Mouse (Mus musculus): Measurements from ENCODE around the gene Traf7. TPM values are rescaled to one million over a fixed set of nuclear protein-coding genes. Genes with fewer than 3 reads are reported as not detected.

Traf7 gene
- polyA plus RNA-seq, 1 experiment from 2014 or later = 65.8 TPM

- Histone ChIP-seq H3K9me3 (ENCODE audit: control insufficient read depth, low read length) (no peaks in the 10 kb centered on the region), H3K9ac (ENCODE audit: low read depth, low read length) (peak within 1 kb of the TSS; percentile 69), H3K4me1 (replicated peaks; ENCODE audit: control insufficient read depth, insufficient read depth, low read length) (peaks cover 8% of the 10 kb centered on the region), H3K4me3 (ENCODE audit: low read depth, low read length) (peak within 1 kb of the TSS; percentile 70), H3K4me2 (replicated peaks; ENCODE audit: low read depth, low read length) (peak within 1 kb of the TSS; percentile 88), H3K36me3 (ENCODE audit: control insufficient read depth, insufficient read depth, low read length) (no peaks in the 10 kb centered on the region), H3K27ac (ENCODE audit: low read depth, low read length) (peak within 1 kb of the TSS; percentile 96), H3K27me3 (ENCODE audit: control insufficient read depth, insufficient read depth, low read length) (peaks cover 8% of the 10 kb centered on the region; the same call in 1 of the 2 replicates)
- peak; percentile 100 for DNase-seq (ENCODE audit: low spot score)
- ATAC-seq (ENCODE audit: low FRiP score) = peak; percentile 96
- under 1% methylated on average over 69 of the region's 72 CpGs for WGBS
Observed at GRCm38 (mm10) chr17:24549618-24550415, 22.1 kb upstream of the Traf7 start, which contains the start of gene Pkd1. TSS of gene Pkd1 (plus strand) at chr17:24549834.

GRCm38 (mm10) chr17:24548921-24549617 is 21.3 kb upstream of the Traf7 start:
- 7% methylated on average over 23 of the region's 23 CpGs for WGBS
- Histone ChIP-seq H3K9me3 (ENCODE audit: control insufficient read depth, low read length) (no peaks in the 10 kb centered on the region), H3K36me3 (ENCODE audit: control insufficient read depth, insufficient read depth, low read length) (no peaks in the 10 kb centered on the region), H3K27ac (ENCODE audit: low read depth, low read length) (no peak overlapping the region), H3K27me3 (ENCODE audit: control insufficient read depth, insufficient read depth, low read length) (peaks cover 8% of the 10 kb centered on the region; the same call in 1 of the 2 replicates), H3K4me2 (replicated peaks; ENCODE audit: low read depth, low read length) (peak overlapping the region; percentile 48), H3K9ac (ENCODE audit: low read depth, low read length) (no peak overlapping the region), H3K4me3 (ENCODE audit: low read depth, low read length) (peak overlapping the region; percentile 70), H3K4me1 (replicated peaks; ENCODE audit: control insufficient read depth, insufficient read depth, low read length) (peaks cover 8% of the 10 kb centered on the region)
- DNase-seq (ENCODE audit: low spot score) (peak; percentile 31), ATAC-seq (ENCODE audit: low FRiP score) (no peak; the same call in 1 of the 2 replicates)

- H3K9me3 ChIP-seq (ENCODE audit: control insufficient read depth, low read length) = no peaks in the 10 kb centered on the region
- no peak overlapping the region for H3K4me3 ChIP-seq (ENCODE audit: low read depth, low read length)
- DNase-seq (ENCODE audit: low spot score) (no peak), ATAC-seq (ENCODE audit: low FRiP score) (no peak)
- 52% methylated on average over 9 of the region's 9 CpGs for WGBS
- H3K36me3 ChIP-seq (ENCODE audit: control insufficient read depth, insufficient read depth, low read length) = no peaks in the 10 kb centered on the region
- H3K27ac ChIP-seq (ENCODE audit: low read depth, low read length) = no peak overlapping the region
- peaks cover 8% of the 10 kb centered on the region for H3K4me1 ChIP-seq (replicated peaks; ENCODE audit: control insufficient read depth, insufficient read depth, low read length)
- peaks cover 8% of the 10 kb centered on the region; the same call in 1 of the 2 replicates for H3K27me3 ChIP-seq (ENCODE audit: control insufficient read depth, insufficient read depth, low read length)
- no peak overlapping the region; the same call in 1 of the 2 replicates for H3K4me2 ChIP-seq (replicated peaks; ENCODE audit: low read depth, low read length)
- no peak overlapping the region for H3K9ac ChIP-seq (ENCODE audit: low read depth, low read length)
Observed at GRCm38 (mm10) chr17:24548435-24548834, 20.7 kb upstream of the Traf7 start.

- no peak overlapping the region for H3K9ac ChIP-seq (ENCODE audit: low read depth, low read length)
- no peak for DNase-seq (ENCODE audit: low spot score)
- peaks cover 8% of the 10 kb centered on the region; the same call in 1 of the 2 replicates for H3K27me3 ChIP-seq (ENCODE audit: control insufficient read depth, insufficient read depth, low read length)
- no peak overlapping the region for H3K27ac ChIP-seq (ENCODE audit: low read depth, low read length)
- no peak for ATAC-seq (ENCODE audit: low FRiP score)
- H3K4me1 ChIP-seq (replicated peaks; ENCODE audit: control insufficient read depth, insufficient read depth, low read length) = peaks cover 3% of the 10 kb centered on the region; the same call in 1 of the 2 replicates
- H3K36me3 ChIP-seq (ENCODE audit: control insufficient read depth, insufficient read depth, low read length) = no peaks in the 10 kb centered on the region
- H3K4me2 ChIP-seq (replicated peaks; ENCODE audit: low read depth, low read length) = no peak overlapping the region
- H3K9me3 ChIP-seq (ENCODE audit: control insufficient read depth, low read length) = no peaks in the 10 kb centered on the region
- no peak overlapping the region for H3K4me3 ChIP-seq (ENCODE audit: low read depth, low read length)
- WGBS = 82% methylated on average over 3 of the region's 3 CpGs
Observed at GRCm38 (mm10) chr17:24546234-24546633, 18.5 kb upstream of the Traf7 start.

DNA sequence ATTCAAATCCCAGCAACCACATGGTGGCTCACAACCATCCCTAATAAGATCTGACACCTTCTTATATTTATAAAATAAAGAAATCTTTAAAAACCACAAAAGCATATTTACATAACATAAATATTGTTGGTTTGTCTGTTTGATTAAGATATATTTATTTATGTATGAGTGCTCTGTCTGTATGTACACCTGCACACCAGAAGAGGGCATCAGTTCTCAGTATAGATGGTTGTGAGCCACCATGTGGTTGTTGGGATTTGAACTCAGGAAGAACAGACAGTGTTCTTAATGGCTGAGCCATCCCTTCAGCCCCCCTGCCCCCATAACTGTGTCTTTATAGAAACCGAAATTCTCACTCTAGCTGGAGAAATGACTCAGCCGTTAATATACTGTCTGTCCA is 17.5 kb upstream of the Traf7 start:
- H3K4me3 ChIP-seq (ENCODE audit: low read depth, low read length) = no peak overlapping the region
- DNase-seq (ENCODE audit: low spot score) (no peak), ATAC-seq (ENCODE audit: low FRiP score) (no peak)
- H3K27ac ChIP-seq (ENCODE audit: low read depth, low read length) = no peak overlapping the region
- WGBS = 89% methylated on average over 2 of the region's 2 CpGs
- H3K27me3 ChIP-seq (ENCODE audit: control insufficient read depth, insufficient read depth, low read length) = peaks cover 8% of the 10 kb centered on the region; the same call in 1 of the 2 replicates
- no peaks in the 10 kb centered on the region for H3K36me3 ChIP-seq (ENCODE audit: control insufficient read depth, insufficient read depth, low read length)
- no peak overlapping the region for H3K4me2 ChIP-seq (replicated peaks; ENCODE audit: low read depth, low read length)
- H3K9ac ChIP-seq (ENCODE audit: low read depth, low read length) = no peak overlapping the region
- H3K4me1 ChIP-seq (replicated peaks; ENCODE audit: control insufficient read depth, insufficient read depth, low read length) = 0 out of 2 replicates have a peak, but pooled peaks cover 3% of the 10 kb centered on the region
- H3K9me3 ChIP-seq (ENCODE audit: control insufficient read depth, low read length) = no peaks in the 10 kb centered on the region

- ATAC-seq (ENCODE audit: low FRiP score) (no peak), DNase-seq (ENCODE audit: low spot score) (no peak)
- Histone ChIP-seq H3K4me2 (replicated peaks; ENCODE audit: low read depth, low read length) (no peak overlapping the region), H3K36me3 (ENCODE audit: control insufficient read depth, insufficient read depth, low read length) (no peaks in the 10 kb centered on the region), H3K27me3 (ENCODE audit: control insufficient read depth, insufficient read depth, low read length) (peaks cover 8% of the 10 kb centered on the region; the same call in 1 of the 2 replicates), H3K4me1 (replicated peaks; ENCODE audit: control insufficient read depth, insufficient read depth, low read length) (0 out of 2 replicates have a peak, but pooled peaks cover 3% of the 10 kb centered on the region), H3K9me3 (ENCODE audit: control insufficient read depth, low read length) (no peaks in the 10 kb centered on the region), H3K9ac (ENCODE audit: low read depth, low read length) (peak overlapping the region; percentile 16; the same call in 1 of the 2 replicates), H3K27ac (ENCODE audit: low read depth, low read length) (no peak overlapping the region), H3K4me3 (ENCODE audit: low read depth, low read length) (no peak overlapping the region)
- WGBS = 25% methylated on average over 12 of the region's 12 CpGs
Observed at GRCm38 (mm10) chr17:24544613-24545012, 16.9 kb upstream of the Traf7 start.

- H3K4me2 ChIP-seq (replicated peaks; ENCODE audit: low read depth, low read length) = no peak overlapping the region
- H3K4me3 ChIP-seq (ENCODE audit: low read depth, low read length) = no peak overlapping the region
- no peaks in the 10 kb centered on the region for H3K27me3 ChIP-seq (ENCODE audit: control insufficient read depth, insufficient read depth, low read length)
- H3K27ac ChIP-seq (ENCODE audit: low read depth, low read length) = no peak overlapping the region
- H3K9ac ChIP-seq (ENCODE audit: low read depth, low read length) = no peak overlapping the region
- no peaks in the 10 kb centered on the region for H3K9me3 ChIP-seq (ENCODE audit: control insufficient read depth, low read length)
- ATAC-seq (ENCODE audit: low FRiP score) (no peak), DNase-seq (ENCODE audit: low spot score) (peak; percentile 76)
- 9% methylated on average over 3 of the region's 3 CpGs for WGBS
- H3K4me1 ChIP-seq (replicated peaks; ENCODE audit: control insufficient read depth, insufficient read depth, low read length) = no peaks in the 10 kb centered on the region
- no peaks in the 10 kb centered on the region for H3K36me3 ChIP-seq (ENCODE audit: control insufficient read depth, insufficient read depth, low read length)
Observed at GRCm38 (mm10) chr17:24540375-24540774, 12.6 kb upstream of the Traf7 start.

DNA sequence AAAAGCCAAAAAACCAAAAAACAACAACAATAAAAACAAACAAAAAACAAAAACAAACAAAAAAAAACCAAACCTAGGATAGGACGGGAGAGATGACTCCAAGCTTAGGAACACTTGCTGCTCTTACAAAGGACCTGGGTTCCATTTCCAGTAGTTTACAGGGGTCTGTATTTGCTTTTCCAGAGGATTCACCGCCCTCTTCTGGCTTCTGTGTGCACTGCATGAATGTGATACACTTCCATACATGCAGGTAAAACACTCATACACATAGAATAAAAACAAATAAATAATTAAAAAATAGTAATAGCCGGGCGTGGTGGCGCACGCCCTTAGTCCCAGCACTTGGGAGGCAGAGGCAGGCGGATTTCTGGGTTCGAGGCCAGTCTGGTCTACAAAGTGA is 11.2 kb upstream of the Traf7 start:
- H3K9ac ChIP-seq (ENCODE audit: low read depth, low read length) = no peak overlapping the region
- H3K4me3 ChIP-seq (ENCODE audit: low read depth, low read length) = no peak overlapping the region
- H3K36me3 ChIP-seq (ENCODE audit: control insufficient read depth, insufficient read depth, low read length) = no peaks in the 10 kb centered on the region
- no peaks in the 10 kb centered on the region for H3K27me3 ChIP-seq (ENCODE audit: control insufficient read depth, insufficient read depth, low read length)
- H3K4me2 ChIP-seq (replicated peaks; ENCODE audit: low read depth, low read length) = no peak overlapping the region
- H3K4me1 ChIP-seq (replicated peaks; ENCODE audit: control insufficient read depth, insufficient read depth, low read length) = no peaks in the 10 kb centered on the region
- ATAC-seq (ENCODE audit: low FRiP score) = no peak
- no peaks in the 10 kb centered on the region for H3K9me3 ChIP-seq (ENCODE audit: control insufficient read depth, low read length)
- no peak overlapping the region for H3K27ac ChIP-seq (ENCODE audit: low read depth, low read length)
- DNase-seq (ENCODE audit: low spot score) = peak; percentile 63
- 73% methylated on average over 8 of the region's 8 CpGs for WGBS

Measured in hindbrain, embryonic 11.5 days (tissue).